ENCODE assay signal across 8 mouse cellular contexts in genomic region chr1:74389831-74390286, GRCm38 (mm10). TPM values are rescaled to one million over a fixed set of nuclear protein-coding genes. Genes with fewer than 3 reads are reported as not detected.
DNase-seq lines count a peak whose midpoint lies in the region; ATAC-seq and TF ChIP-seq lines count a peak whose summit lies in the region.

No protein-coding gene starts in this region.

- H3K36me3 ChIP-seq in ES-E14 (ENCODE audit: control insufficient read depth, insufficient read depth, low read length, poor library complexity, severe bottlenecking), result peaks cover 9% of the 10 kb centered on the region; the same call in 1 of the 2 replicates
- peaks cover 12% of the 10 kb centered on the region for H3K36me3 ChIP-seq in forebrain, embryonic 13.5 days (ENCODE audit: poor library complexity, severe bottlenecking)

- H3K9me3 ChIP-seq in ES-E14 (ENCODE audit: control insufficient read depth, insufficient read depth, low read depth, low read length), result no peaks in the 10 kb centered on the region
- no peaks in the 10 kb centered on the region for H3K9me3 ChIP-seq in forebrain, embryonic 13.5 days (replicated peaks)

- peak; percentile 12; the same call in 1 of the 2 replicates for TF ChIP-seq POLR2A in lung, adult 2 months (IDR thresholded peaks at IDR 0.05; ENCODE audit: borderline replicate concordance, extremely low read depth, low read depth, low read length)

- H3K4me2 ChIP-seq in forebrain, embryonic 13.5 days, result peak overlapping the region; percentile 95

- no peak for TF ChIP-seq CTCF in lung, adult 2 months (IDR thresholded peaks at IDR 0.05; ENCODE audit: insufficient read depth, low read length)

- peaks cover 0 to 26% of the 10 kb centered on the region in 2 experiments; a peak in 3 of 4 replicates for H3K4me1 ChIP-seq in ES-E14 (ENCODE audit: control insufficient read depth in 2 of 2, insufficient read depth in 2 of 2, low read length in 2 of 2, poor library complexity in 1 of 2)
- H3K4me1 ChIP-seq in forebrain, embryonic 13.5 days, result peaks cover 36% of the 10 kb centered on the region
- H3K4me1 ChIP-seq in lung, adult 2 months (ENCODE audit: control insufficient read depth, insufficient read depth, low read length), result peaks cover 20% of the 10 kb centered on the region

- peaks cover 15% of the 10 kb centered on the region; the same call in 1 of the 2 replicates for H3K27me3 ChIP-seq in forebrain, embryonic 13.5 days

- ATAC-seq in forebrain, embryonic 13.5 days, result no peak

- peak overlapping the region; percentile 73 for H3K9ac ChIP-seq in ES-E14 (ENCODE audit: insufficient read depth, low read depth, low read length, poor library complexity, severe bottlenecking)
- H3K9ac ChIP-seq in forebrain, embryonic 13.5 days, result peak overlapping the region; percentile 2; the same call in 1 of the 2 replicates

- peak; percentile 83 for DNase-seq in 416B (ENCODE audit: low read depth)
- no peak for DNase-seq in ES-E14 (ENCODE audit: low read depth, low spot score)
- peak; percentile 85 for DNase-seq in induced T-regulatory cell, adult 2 months (ENCODE audit: low read depth)
- peak; percentile 50 for DNase-seq in lung, adult 2 months
- DNase-seq in spleen, adult 12 weeks (ENCODE audit: low spot score), result peak; percentile 39
- no peak for DNase-seq in layer of hippocampus, adult 8-10 months (ENCODE audit: low spot score in 2 of 2)
- DNase-seq in layer of hippocampus, postnatal 14 days (ENCODE audit: low spot score in 2 of 2), result no peak

- H3K27ac ChIP-seq in ES-E14 (ENCODE audit: insufficient read depth, low read depth, low read length, poor library complexity, severe bottlenecking), result no peak overlapping the region
- no peak overlapping the region for H3K27ac ChIP-seq in forebrain, embryonic 13.5 days

- in situ Hi-C loops in ES-E14 (cut with MboI; ENCODE audit: low sequenced_read_pairs in 2 of 2, unreplicated experiment in 2 of 2), result no loop called here

- H3K4me3 ChIP-seq in ES-E14 (ENCODE audit: insufficient read depth in 1 of 2, low read depth in 1 of 2, low read length in 2 of 2, poor library complexity in 1 of 2, severe bottlenecking in 1 of 2), result peak overlapping the region; percentile 52 to 67
- H3K4me3 ChIP-seq in forebrain, embryonic 13.5 days, result peak overlapping the region; percentile 3; the same call in 1 of the 2 replicates
- H3K4me3 ChIP-seq in lung, adult 2 months (replicated peaks; ENCODE audit: extremely low read depth, low read depth, low read length), result no peak overlapping the region

- 7% methylated on average over 29 of the region's 29 CpGs for WGBS in forebrain, embryonic 13.5 days
- WGBS in lung, adult 2 months, result 7% methylated on average over 29 of the region's 29 CpGs

TF ChIP-seq in ES-E14, 5 proteins besides CTCF, POLR2A, EP300 and RAD21:
- TF ChIP-seq HCFC1 (IDR thresholded peaks at IDR 0.05; ENCODE audit: borderline replicate concordance, insufficient read depth, low read length) (no peak), CHD2 (IDR thresholded peaks at IDR 0.05; ENCODE audit: low read depth, low read length) (no peak), MAFK (IDR thresholded peaks at IDR 0.05; ENCODE audit: insufficient read depth, low read depth, low read length) (no peak), ZC3H11A (IDR thresholded peaks at IDR 0.05; ENCODE audit: borderline replicate concordance, low read depth, low read length) (no peak), ZNF384 (IDR thresholded peaks at IDR 0.05; ENCODE audit: low read depth, low read length) (no peak)
TF ChIP-seq in ES-E14: peak in this region for 0.

RNA-seq across cellular contexts. Expression of gene Ctdsp1, which starts 1.4 kb away (rescaled TPM):
- total RNA-seq in ES-E14 (2012; rRNA removed), result 17.3 and 17.9 TPM in 2 replicates
- polyA plus RNA-seq in forebrain, embryonic 13.5 days (2015; fragmentation: Nextera tagmentation; extraction: Ambion mirVana), result 23.6 and 26.6 TPM in 2 replicates
- 197 and 200 TPM in 2 replicates for polyA plus RNA-seq in lung, adult 2 months (2012; rRNA removed)
- 10 to 100 TPM; 27.6 to 33.4 (median 31.6) TPM for total RNA-seq in layer of hippocampus, adult 8-10 months (2022)
- total RNA-seq in layer of hippocampus, postnatal 14 days (2021), result 10 to 100 TPM; 23.8 to 28.2 TPM

RNA-seq across cellular contexts. Expression of gene Slc11a1, which starts 14.9 kb away (rescaled TPM):
- 19.9 and 44.4 TPM in 2 replicates for total RNA-seq in ES-E14 (2012; rRNA removed)
- polyA plus RNA-seq in forebrain, embryonic 13.5 days (2015; fragmentation: Nextera tagmentation; extraction: Ambion mirVana), result 1.1 and 1.9 TPM in 2 replicates
- polyA plus RNA-seq in lung, adult 2 months (2012; rRNA removed), result 33.3 and 41.8 TPM in 2 replicates
- 10 to 100 TPM in 2 of 4 experiments, 1 to 10 TPM in 2; 5.5 to 68.6 (median 30.6) TPM for total RNA-seq in layer of hippocampus, adult 8-10 months (2022)
- total RNA-seq in layer of hippocampus, postnatal 14 days (2021), result 1 to 10 TPM; 1.6 to 5.3 TPM

RNA-seq across cellular contexts. Expression of gene Vil1, which starts 19.3 kb away (rescaled TPM):
- total RNA-seq in ES-E14 (2012; rRNA removed), result 1.2 and 1.4 TPM in 2 replicates
- 0.18 and 0.28 TPM in 2 replicates for polyA plus RNA-seq in forebrain, embryonic 13.5 days (2015; fragmentation: Nextera tagmentation; extraction: Ambion mirVana)
- 0.31 and 1.1 TPM in 2 replicates for polyA plus RNA-seq in lung, adult 2 months (2012; rRNA removed)
- total RNA-seq in layer of hippocampus, adult 8-10 months (2022), result under 1 TPM; 0.71 to 0.92 (median 0.82) TPM
- 1 to 10 TPM in 1 of 2 experiments, under 1 TPM in 1; 0.62 to 1.2 TPM for total RNA-seq in layer of hippocampus, postnatal 14 days (2021)

RNA-seq across cellular contexts. Expression of gene Catip, which starts 28.0 kb away (rescaled TPM):
- total RNA-seq in ES-E14 (2012; rRNA removed), result 7.3 and 9.1 TPM in 2 replicates
- 0.45 and 0.79 TPM in 2 replicates for polyA plus RNA-seq in forebrain, embryonic 13.5 days (2015; fragmentation: Nextera tagmentation; extraction: Ambion mirVana)
- polyA plus RNA-seq in lung, adult 2 months (2012; rRNA removed), result 10.2 TPM in 2 replicates
- total RNA-seq in layer of hippocampus, adult 8-10 months (2022), result 1 to 10 TPM; 1.7 to 3.3 (median 2.2) TPM
- 1 to 10 TPM; 1.1 to 1.8 TPM for total RNA-seq in layer of hippocampus, postnatal 14 days (2021)

Comparison
In these comparisons a context has a peak if more than half of its experiments do, and no peak if none do; other contexts are left out.
1. DNase-seq: peak in 416B (single experiment), induced T-regulatory cell, adult 2 months (single experiment), lung, adult 2 months (single experiment) and spleen, adult 12 weeks (single experiment); none in ES-E14 (single experiment), layer of hippocampus, adult 8-10 months (0 of 2) and layer of hippocampus, postnatal 14 days (0 of 2).